Mouse (Mus musculus): ENCODE data around the gene Gucy2e.
A peak's percentile ranks its signal among the peaks of the same experiment; 100 is the strongest.

Gene Gucy2e

DNA sequence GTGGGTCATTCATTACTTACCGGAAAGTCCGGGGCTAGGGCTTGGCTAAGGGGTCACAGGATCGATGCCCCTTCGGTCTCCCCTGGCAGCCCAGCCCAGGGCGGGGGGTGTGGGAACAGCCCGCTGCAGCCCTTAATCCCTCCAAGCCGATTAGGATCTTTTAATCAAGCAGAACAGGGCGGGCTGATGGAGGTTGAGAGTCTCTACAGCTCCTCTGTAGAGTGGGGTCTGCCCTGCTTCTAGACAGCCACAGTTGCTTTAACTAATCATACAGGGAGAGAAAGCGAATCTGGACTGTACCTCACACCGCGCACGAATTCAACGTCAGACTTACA, at the start of gene Gucy2e:
Gene Gucy2e, minus strand, starts transcription at position 111 of the 335 bp plus-strand sequence.
- no peak for DNase-seq

DNA sequence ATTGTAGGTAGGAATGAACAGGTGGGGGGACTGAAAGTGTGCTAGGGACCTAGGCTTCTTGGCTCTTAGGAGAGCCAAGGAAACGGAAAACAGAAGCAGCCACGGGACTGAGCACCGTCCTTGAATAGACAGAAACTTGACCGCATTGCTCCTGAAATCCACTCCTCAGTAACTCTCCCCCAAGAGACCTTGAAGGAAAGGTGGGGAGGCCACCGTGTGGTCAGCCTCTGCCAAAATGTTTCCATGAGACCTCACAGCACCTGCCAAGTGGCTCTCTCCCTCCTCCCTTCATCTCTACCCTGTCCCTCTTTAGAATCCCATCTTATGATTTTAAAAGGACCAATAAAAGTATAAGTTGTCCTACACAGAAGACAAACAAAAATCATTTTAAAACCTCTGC, 40.4 kb upstream of the Gucy2e start:
- DNase-seq: no peak

DNA sequence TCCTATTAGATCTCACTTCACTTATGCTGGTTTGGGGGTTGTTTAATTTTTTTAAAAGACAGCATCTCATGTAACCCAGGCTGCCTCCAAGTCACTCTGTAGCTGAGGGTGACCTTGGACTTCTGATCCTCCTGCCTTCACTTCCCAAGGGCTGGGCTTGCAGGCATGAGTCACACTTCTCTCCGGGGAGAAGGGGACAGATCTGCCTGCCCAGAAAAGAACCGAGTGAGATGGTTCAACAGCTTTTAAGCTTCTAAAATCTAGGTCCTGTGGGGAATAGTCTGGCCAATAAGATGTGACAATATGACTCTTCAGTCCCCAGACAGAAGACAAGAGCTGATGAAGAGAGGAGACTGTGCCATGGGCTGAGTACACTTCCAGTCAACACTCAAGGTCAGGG, 39.2 kb upstream of the Gucy2e start:
- DNase-seq: no peak

DNA sequence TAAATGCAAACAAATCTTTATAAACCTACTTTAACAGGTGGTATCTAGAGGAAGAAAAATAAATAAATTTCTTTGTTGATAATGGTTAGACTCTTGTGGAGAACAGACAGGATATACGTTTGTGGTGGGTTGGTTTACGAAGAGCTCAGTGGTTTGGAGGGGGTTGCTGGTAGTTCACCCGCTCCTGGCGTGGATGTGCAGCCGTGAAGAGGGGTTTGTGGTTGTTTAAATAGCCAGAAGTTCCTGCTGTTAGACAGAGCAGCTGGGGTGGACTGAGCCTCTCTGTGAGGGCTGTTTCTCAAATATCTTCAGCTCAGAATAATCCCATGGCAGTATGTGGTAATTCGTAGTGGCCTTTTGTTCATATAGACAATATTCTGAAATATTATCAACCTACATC, 38.8 kb upstream of the Gucy2e start:
- DNase-seq: no peak

DNA sequence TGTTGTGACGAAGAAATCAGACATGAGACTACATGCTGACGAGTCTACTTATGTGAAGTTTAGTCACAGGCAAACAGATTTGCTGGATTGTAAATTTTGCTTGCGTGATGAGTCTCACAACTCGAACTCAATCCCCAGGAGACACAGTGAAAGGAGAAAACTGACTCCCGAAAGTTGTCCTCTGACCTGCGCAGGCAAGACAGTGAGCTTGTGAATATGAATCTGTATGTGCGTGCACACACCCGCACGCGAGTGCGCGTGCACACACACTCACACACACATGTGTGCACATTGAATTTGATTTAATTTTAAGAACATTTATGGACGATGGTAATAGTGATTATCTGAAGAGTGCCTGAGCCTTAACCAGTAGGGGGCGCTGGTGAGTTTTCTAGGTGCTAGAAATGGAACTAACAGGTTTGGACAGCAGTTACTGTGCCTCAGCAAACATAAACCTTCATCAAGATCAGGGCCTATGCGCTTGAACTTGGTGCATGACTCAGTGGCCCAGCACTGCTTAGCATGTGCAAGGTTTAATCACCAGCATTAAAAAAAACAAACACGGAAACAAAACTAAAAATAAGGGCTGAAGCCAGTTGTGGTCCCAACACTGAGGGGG, 35.4 kb upstream of the Gucy2e start:
- DNase-seq: peak; percentile 86

DNA sequence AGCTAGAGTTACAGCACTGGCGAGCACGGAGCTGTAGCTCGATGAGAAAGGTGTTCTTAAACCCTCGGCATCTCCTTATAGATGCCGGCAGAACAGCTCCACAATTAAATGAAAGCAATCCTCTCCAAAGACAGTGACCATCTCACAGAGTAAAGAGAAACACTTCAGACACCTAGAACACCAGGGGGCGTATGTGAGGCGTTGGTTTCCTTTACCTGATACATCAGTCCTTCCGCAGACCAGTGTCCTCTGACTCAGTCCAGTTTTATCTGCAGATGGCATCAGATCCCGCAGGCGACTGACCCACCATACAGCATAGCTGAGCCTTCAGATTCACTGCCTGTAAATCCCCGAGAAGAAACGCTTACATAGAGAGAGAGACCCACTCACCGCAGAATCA, 32.7 kb upstream of the Gucy2e start:
- peak; percentile 82 for DNase-seq

DNA sequence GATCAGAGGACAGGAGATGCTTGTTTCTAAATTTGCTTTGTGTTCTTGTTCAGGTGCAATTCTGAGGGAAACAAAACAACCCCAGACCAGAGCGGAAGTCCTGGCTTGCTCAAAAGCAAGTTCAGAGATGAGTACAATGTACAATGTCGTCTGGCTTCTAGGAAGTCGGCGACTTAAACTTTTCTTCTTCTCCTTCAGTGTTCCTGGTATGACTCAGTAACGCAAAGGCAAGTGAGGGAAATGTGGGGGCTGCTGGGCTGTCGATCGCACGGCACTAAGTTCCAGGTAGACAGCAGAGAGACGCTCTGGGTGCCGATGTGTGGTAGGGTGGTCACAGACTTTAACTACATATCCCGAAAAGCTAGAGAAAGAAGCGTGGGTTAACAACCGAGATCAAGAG, 31.3 kb upstream of the Gucy2e start:
- no peak for DNase-seq

DNA sequence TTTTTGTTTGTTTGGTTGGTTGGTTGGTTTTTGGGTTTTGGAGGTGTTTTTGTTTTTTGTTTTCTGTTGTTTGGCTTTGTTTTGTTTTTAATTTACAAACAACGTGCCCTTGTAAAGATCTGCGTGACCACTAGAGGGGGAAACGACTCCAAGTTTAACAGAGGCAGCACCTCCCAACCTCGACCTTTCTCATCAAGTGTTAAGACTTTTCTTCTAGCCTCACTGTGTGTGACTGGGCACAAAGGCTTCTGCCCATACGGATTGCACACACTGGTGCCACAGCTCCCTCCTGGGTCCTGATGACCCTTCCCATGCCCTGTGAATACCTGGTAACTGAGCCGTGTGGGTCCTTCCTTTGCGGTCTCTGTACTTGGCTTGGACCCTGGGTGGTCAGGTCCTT, 30.5 kb upstream of the Gucy2e start:
- DNase-seq: no peak

DNA sequence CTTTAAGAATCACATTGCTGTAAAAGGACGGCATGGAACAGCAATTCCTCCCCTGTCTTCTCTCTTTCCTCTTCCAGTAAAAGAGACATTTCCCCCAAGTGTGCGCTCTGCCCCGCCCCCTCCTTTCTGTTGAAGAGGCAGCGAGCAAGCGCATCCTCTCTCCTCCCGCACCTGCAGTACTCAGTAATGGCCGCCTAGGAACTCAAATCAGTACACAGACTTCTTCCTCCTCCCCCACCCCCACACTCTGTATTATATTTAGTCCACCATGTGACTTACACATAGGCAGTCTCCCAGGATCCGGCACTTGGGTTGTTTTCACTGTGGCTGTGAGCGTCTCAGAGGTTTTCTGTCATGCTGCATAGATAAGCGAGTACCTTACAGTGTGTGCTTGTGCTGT, 29.4 kb upstream of the Gucy2e start:
- DNase-seq: peak; percentile 87

DNA sequence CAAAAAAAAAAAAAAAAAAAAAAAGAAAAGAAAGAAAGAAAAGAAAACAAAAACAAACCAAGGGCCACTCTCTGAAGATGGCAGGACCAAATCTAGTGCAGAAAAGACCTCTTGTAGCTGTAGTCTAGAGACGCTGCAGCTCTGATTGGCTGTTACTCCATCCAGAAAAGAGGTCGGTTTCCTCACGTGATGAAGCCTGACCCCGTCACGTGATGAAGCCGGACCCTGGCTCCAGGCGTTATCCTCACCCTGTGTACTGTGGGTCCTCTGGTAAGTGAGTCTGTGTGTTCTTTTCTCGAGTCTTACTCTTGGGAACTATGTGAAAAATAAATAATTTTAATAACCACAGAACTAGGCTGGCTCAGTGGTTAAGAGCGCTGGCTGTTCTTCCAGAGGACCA, 28.6 kb upstream of the Gucy2e start:
- DNase-seq: no peak

DNA sequence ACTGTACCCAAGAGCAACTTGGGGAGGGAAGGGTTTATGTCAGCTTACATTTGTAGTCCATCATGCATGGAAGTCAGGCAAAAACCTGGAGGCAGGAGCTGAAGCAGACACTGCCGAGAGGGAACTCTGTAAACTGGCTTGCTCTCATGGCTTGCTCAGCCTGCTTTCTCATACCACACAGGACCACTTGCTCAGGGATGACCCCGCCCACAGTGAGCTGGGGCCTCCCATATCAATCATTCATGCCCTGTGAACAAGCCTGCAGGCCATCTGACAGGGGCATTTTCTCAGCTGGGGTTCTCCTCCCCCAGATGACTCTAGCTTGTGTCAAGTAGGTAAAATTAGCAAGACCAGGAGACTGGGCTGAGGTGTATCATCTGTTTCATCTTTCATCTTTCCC, 27.4 kb upstream of the Gucy2e start:
- DNase-seq: no peak

DNA sequence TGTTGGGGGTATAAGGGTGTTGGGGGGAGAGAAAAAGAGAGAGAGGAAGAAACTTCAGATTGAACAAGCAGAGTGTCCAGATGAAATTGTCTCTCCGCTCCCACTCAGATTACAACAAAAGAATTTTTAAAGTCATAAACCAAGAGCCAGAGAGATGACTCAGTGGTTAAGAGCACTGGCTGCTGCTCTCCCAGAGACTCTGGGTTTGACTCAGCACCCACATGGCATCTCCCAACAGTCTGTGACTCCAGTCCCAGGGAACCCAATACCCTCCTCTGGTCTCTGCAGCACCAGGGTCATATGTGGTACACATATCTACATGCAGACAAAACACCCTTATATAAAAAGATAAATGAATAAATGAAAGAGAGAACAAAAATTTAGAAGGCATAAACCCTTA, 23.3 kb upstream of the Gucy2e start:
- DNase-seq: no peak

DNA sequence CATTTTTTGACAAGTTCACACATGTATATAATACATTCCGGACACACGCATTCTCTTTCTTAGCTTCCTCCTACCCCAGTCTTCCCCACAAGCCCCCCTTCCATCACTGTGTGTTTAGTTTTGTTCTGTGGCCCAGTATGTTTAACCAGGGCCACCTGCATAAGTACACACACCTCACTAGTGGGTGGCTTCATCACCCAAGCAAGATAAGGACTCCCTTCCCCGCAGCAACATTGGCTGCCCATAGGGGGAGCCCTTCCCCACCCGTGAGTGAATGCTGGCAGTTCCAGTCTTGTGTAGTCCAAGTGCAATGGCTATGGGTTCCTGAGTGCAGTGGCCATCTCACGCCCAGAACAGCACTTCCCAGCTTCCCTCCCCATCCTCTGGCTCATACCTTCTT, 21.5 kb upstream of the Gucy2e start:
- DNase-seq: peak; percentile 31

DNA sequence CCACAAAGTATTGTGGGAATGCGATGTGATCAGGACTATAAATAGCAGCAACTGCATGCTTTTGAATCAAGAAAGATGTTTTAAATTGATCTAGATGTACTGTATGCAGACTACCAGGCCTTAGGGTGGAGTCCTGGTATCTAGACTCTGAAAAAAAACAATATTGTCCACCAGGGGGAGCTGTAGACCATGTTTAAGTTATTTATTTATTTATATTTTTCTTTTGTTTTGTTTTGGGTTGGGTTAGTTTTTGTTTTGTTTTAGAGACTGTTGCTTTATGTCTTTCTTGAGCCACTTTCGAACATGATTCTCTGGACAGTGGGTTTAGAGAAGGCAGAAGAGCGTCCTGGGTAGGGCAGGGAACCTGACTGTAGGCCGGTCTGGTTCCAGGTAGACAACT, 21.0 kb upstream of the Gucy2e start:
- no peak for DNase-seq

DNA sequence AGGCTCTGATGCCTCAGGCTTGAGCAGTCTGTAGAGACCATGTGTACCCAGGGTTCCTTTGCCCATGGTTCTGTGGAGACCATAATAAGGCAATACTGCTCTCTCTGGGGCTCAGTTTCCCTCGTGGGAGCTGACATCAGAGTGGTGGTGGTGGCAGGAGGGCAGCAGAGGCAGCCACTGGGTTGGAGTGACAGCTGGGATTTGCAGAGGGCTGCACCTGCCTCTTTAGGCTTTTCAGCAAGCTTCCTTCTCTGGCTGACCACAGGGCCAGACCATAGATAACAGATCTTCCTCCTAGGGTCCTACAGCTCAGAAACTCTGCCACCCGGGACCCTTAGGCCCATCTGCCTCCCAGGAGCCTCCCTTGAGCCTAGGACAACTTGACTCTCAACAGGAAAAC, 20.2 kb upstream of the Gucy2e start:
- no peak for DNase-seq

DNA sequence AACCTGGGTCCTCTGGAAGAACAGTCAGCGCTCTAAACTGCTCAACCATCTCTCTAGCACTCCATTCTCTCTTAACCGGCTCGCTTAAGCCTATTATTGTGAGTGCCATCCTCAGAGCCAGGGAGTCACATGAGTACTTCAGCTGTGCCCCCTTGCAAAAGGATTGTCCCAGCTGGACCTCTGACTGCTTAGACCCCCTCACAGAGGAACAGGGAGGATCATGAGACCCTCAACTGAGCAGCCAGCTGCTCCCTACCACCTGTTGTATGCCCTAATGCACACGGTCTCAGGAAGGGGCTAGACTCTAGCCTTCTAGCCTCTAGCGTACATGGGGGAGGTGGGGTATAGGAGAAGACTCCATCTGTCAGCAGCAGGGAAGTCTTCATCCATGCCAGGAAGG, 18.0 kb upstream of the Gucy2e start:
- no peak for DNase-seq

DNA sequence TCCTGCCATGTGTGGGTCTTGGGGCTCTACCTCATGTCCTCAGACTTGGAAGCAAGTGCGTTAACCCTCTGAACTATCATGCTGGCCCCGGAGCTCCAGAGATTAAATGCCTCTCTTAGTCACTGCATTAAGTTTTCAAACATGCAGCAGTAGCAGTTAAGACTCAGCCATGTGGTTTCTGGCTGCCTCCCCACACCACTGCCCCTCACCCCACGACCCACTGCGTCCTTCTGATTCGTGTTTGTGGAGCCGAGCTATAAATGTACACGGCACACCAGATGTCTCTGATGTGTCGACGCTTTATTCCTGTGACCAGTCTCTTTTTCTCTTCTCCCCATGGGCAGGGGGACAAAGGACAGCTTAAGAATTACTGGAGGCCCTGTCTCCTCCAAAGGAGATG, 16.3 kb upstream of the Gucy2e start:
- no peak for DNase-seq

DNA sequence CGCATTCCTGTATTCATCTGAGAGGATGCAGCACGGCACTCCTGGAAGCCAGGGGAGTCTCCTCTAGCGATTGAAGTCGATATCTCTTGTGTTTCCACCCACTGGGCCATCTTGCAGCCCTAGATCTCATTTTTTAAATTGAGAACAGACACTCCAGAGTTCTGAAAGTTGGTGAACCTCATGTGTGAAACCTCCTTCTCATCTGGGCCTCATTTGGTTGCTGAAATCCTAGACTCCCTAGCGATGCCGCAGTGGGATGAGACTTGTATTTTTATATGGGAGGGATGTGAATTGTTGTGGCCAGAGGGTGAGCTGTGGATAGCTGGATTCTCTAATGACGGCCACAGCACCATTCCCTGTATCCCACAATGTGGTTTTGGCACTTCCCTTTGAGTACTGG, 15.1 kb upstream of the Gucy2e start:
- DNase-seq: no peak

DNA sequence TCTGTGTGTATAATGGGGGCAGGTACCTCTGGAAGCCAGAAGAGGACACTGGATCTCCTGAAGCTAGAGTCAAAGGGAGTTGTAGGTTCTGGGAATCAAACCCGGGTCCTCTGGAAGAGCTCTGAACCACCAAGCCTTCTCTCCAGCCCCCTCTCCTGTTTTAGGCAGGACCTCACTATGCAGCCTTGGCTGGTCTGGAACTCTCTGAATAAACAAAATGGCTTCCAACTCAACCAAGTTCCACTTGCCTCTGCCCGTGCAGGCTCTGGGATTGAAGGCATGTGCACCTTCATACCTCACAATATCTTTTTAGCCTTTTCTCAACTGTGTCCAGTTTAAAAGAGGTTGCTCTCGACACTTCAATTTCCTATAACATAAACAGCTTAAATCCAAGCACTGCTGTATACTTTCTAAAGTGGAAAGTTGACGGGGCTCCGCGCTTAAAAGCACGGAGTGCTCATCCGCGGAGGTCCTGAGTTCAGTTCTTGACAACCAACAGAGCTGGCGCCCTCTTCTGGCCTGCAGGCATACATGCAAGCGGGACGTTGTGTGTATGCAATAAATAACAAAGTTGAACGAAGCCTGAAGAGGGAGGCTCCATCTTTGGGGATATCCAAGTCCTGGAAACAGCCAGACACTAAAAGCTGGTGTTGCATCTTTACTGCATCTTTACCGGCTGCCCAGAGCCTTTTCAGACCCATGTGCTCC, 14.5 kb upstream of the Gucy2e start:
- no peak for DNase-seq

DNA sequence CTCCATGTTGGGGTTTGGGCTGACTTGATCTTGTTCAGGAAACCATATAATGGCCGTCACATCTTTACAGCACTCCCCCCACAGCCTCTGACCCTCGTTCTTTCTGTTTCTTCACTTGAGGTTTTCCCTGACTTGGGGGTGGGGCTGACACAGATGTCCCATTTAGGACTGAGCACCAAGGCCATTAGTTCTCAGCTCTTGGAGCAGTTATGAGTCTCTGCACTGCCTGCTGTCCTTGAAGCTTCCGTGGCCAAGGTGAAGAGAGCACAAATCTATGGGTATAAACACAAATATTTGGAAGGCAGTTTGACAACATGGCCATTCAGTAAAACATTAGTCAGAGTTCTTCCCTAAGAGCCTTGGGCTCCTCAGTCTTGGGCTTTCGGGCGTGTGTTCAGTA, 13.3 kb upstream of the Gucy2e start:
- no peak for DNase-seq

DNA sequence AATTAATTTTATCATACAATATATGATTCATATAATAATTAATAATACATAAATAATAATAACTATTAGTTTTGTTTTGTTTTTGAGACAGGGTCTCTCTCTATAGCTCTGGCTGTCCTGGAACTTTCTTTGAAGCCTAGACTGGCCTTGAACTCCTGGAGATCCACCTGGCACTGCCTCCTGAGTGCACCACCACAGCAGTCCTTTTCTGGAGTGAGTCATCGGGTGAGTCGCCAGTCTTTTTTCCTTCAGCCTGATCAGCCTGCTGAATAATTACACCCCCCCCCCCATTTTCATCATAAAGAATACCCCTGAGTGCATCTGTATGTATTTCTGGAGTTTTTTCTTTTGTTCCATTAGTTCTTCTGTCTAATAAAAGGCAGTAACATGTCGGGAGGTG, 12.3 kb upstream of the Gucy2e start:
- DNase-seq: no peak

DNA sequence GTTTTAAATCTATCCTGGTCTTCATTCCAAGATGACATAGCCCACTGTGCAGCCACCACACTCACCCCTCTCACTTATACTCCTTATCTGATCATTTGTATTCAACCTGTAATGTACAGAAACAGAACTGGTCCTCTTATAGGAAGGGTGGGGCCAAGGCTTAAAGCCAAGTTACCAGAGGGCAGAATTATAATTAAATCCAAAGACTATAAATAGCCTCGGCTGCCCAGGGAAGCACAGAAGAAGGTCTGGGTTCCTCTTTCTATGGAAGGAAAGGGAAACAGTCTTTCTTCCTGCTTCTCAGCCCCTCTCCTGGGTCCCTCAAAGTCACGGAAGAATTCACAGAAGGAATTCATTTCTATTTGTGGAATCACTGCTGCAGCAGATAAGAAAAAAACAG, 8.8 kb upstream of the Gucy2e start:
- DNase-seq: no peak

DNA sequence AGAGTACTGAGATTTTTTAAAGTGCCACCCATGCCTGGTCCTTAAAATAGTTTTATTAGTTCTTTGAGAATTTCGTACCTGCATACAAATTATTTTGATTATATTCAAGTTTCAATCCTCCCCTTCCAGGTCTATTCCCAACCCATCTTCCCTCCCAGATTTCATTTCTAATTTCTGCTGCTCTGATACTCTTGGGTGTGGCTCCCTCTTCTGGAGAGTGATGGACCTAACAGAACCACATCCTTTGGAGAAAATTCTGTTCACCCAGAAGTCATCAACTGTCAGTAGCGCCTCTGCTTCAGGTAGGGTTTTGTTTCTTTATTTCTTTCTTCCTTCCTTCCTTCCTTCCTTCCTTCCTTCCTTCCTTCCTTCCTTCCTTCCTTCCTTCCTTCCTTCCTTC, 8.1 kb upstream of the Gucy2e start:
- DNase-seq: peak; percentile 44

DNA sequence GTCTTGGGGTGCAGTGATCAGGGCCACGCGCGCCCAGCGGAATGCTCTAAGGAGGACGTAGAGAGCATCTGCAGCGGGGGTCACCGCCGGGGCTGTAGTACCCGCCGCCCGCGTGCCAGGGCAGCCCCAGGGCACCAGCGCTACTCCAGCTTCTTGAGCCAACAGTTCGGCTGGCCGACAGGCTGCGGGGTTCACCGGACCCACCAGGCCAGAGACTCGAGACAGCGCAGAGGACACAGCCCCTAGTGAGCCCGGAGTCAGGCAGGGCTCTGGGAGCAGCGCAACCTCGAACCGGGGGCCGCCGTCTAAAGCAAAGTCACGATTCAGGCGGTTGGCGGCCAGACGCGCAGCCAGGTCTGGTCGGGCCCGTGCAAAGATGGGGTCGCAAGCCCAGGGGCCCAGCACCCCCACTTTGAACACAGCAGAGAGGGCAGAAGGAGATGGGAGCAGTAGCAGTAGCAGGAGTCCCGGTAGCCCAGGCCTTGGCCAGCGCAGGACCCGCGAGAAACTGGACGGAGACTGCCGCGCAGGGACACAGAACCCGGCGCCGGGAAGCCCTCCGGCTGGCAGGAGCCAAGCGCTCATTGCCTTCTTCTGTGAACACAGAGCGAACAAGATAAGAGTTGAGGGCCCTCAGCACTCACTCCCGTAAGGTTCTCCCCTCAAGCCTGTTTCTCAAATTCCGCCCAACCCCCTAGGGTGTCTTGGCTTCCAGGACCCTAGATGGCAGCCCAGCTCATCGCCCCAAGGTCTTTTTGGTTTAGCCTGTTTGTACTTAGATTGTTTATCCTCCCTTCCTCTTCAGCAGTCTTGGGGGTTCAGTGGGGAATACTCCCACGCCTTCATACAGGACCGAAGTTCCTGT, 543 bp downstream of the Gucy2e start:
- peak; percentile 14 for DNase-seq
